Mouse (Mus musculus): ENCODE results near the gene Nktr. TPM values are rescaled to one million over a fixed set of nuclear protein-coding genes. Genes with fewer than 3 reads are reported as not detected.

Gene Nktr
- polyA plus RNA-seq, 1 experiment from 2014 or later = 51.0 TPM

DNA sequence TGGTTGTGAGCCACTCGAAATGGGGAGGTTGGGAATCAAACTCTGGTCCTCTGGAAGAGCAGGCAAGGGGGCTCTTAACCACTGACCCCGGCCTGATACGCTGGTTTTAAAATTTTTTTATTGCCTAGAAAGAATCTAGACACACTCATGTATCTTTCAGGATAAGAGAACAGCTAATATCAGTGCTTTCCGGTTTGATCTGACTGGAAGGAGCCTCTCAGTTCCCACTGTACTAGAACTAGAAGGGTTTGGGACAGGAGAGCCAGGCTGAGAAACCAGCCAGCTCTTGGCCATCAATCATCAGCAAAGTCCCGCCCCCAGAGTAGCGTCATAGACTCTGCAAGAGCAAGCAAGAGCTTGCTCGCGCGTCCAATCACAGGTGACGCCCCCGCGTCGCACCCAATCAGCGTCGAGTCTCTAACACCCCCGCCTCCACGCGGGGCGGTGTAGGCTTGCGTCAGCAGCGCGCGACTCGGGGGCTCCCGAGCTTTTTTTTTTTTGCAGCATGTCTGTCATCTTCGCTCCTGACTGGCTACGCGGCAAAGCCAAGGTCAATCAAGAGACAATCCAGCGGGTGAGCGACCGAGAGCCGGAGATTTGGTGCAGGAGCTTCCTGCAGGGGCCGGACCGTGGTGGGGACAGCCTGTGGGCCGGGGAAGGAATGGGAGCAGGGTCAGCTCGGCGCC lies 8.9 kb upstream of the Nktr start, which contains the start of gene Ss18l2:
TSS of gene Ss18l2 (plus strand) at position 432 of the 686 bp plus-strand sequence.
- Histone ChIP-seq H3K9ac (peak within 1 kb of the TSS; percentile 84), H3K4me3 (peak within 1 kb of the TSS; percentile 79)
- 5% methylated on average over 37 of the region's 37 CpGs for WGBS

DNA sequence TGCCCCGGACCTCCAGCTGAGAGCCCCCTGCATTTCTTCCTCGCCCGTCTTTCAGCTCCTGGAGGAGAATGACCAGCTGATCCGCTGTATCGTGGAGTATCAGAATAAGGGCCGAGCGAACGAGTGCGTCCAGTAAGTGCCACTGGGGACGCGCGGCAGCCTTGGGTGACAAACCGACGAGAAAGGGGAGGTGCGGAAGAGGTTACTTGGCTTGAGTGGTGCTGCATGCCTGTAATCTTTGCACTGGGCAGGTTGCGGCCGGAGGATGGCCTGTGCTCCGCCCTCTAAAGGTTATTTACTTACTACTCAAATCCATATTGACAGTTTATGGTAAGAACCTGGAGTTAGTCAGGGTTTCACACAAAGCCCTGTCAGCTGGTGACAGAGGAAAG lies 8.4 kb upstream of the Nktr start:
- peak; percentile 41 for ATAC-seq (replicated peaks)
- Histone ChIP-seq H3K9ac (peak overlapping the region; percentile 84), H3K4me1 (peaks cover 22% of the 10 kb centered on the region), H3K36me3 (replicated peaks) (peaks cover 11% of the 10 kb centered on the region; the same call in 1 of the 2 replicates), H3K4me2 (peak overlapping the region; percentile 79), H3K9me3 (no peaks in the 10 kb centered on the region), H3K4me3 (peak overlapping the region; percentile 79), H3K27me3 (replicated peaks) (no peaks in the 10 kb centered on the region), H3K27ac (peak overlapping the region; percentile 94)
- under 1% methylated on average over 18 of the region's 18 CpGs for WGBS

More for the DNA sequence above, 8.9 kb upstream of the Nktr start, which contains the start of gene Ss18l2:
- Histone ChIP-seq H3K27ac (peak within 1 kb of the TSS; percentile 94), H3K4me2 (peak within 1 kb of the TSS; percentile 79), H3K9me3 (no peaks in the 10 kb centered on the region), H3K27me3 (replicated peaks) (no peaks in the 10 kb centered on the region), H3K4me1 (peaks cover 28% of the 10 kb centered on the region), H3K36me3 (replicated peaks) (peaks cover 11% of the 10 kb centered on the region; the same call in 1 of the 2 replicates)
- ATAC-seq (replicated peaks) = peak; percentile 96

- 74% methylated on average over 2 of the region's 2 CpGs for WGBS
- ATAC-seq (replicated peaks) = no peak
- Histone ChIP-seq H3K9ac (no peak overlapping the region), H3K4me1 (peaks cover 23% of the 10 kb centered on the region), H3K36me3 (replicated peaks) (peaks cover 11% of the 10 kb centered on the region; the same call in 1 of the 2 replicates), H3K27ac (no peak overlapping the region), H3K27me3 (replicated peaks) (no peaks in the 10 kb centered on the region), H3K4me2 (no peak overlapping the region), H3K4me3 (no peak overlapping the region), H3K9me3 (no peaks in the 10 kb centered on the region)
These were observed 1.9 kb upstream of the Nktr start for GRCm38 (mm10) chr9:121717048-121717447.

GRCm38 (mm10) chr9:121718070-121718705 lies 781 bp upstream of the Nktr start:
- peak; percentile 38 for ATAC-seq (replicated peaks)
- Histone ChIP-seq H3K27me3 (replicated peaks) (no peaks in the 10 kb centered on the region), H3K4me1 (peaks cover 21% of the 10 kb centered on the region), H3K4me3 (peak overlapping the region; percentile 85), H3K4me2 (peak overlapping the region; percentile 64), H3K9me3 (no peaks in the 10 kb centered on the region), H3K27ac (peak overlapping the region; percentile 93), H3K36me3 (replicated peaks) (0 out of 2 replicates have a peak, but pooled peaks cover 4% of the 10 kb centered on the region), H3K9ac (peak overlapping the region; percentile 72)
- WGBS = 69% methylated on average over 15 of the region's 15 CpGs

- H3K9ac ChIP-seq = peak overlapping the region; percentile 85
- WGBS = under 1% methylated on average over 85 of the region's 87 CpGs
- H3K36me3 ChIP-seq (replicated peaks) = no peaks in the 10 kb centered on the region
- peak; percentile 63 for ATAC-seq (replicated peaks)
- peak overlapping the region; percentile 93 for H3K27ac ChIP-seq
- no peaks in the 10 kb centered on the region for H3K27me3 ChIP-seq (replicated peaks)
- peak overlapping the region; percentile 85 for H3K4me3 ChIP-seq
- no peaks in the 10 kb centered on the region for H3K9me3 ChIP-seq
- peaks cover 21% of the 10 kb centered on the region for H3K4me1 ChIP-seq
- H3K4me2 ChIP-seq = peak overlapping the region; percentile 94
These were observed 670 bp downstream of the Nktr start for GRCm38 (mm10) chr9:121719347-121720331.

GRCm38 (mm10) chr9:121740490-121740889 lies 21.5 kb downstream of the Nktr start:
- H3K9ac ChIP-seq = no peak overlapping the region
- no peaks in the 10 kb centered on the region for H3K27me3 ChIP-seq (replicated peaks)
- no peak overlapping the region for H3K27ac ChIP-seq
- no peak for ATAC-seq (replicated peaks)
- H3K4me3 ChIP-seq = no peak overlapping the region
- no peaks in the 10 kb centered on the region for H3K4me1 ChIP-seq
- H3K4me2 ChIP-seq = no peak overlapping the region
- peaks cover 31% of the 10 kb centered on the region for H3K36me3 ChIP-seq (replicated peaks)
- no peaks in the 10 kb centered on the region for H3K9me3 ChIP-seq
- 87% methylated on average over 6 of the region's 6 CpGs for WGBS

DNA sequence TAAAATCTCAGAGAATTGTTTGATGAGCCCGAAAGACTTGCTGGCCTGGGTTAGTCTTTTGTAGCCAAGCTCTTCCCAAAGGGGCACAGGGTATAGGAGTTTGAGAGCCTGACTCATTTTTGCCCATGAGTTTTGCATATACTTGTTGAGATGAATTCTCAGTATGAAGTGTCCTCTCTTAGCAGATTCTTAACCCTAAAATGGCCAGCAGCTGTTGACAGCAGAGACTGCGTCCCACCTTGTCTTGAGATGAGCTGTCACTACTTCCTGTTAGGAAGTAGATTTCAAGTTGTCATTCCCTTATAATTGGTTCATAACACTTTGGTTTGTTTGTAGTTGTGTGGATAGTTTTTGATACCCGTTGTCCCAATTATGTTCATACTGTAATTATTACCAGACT lies 22.2 kb downstream of the Nktr start:
- Histone ChIP-seq H3K27me3 (replicated peaks) (no peaks in the 10 kb centered on the region), H3K36me3 (replicated peaks) (peaks cover 36% of the 10 kb centered on the region), H3K27ac (no peak overlapping the region), H3K9me3 (no peaks in the 10 kb centered on the region), H3K4me1 (no peaks in the 10 kb centered on the region), H3K9ac (no peak overlapping the region), H3K4me3 (no peak overlapping the region), H3K4me2 (no peak overlapping the region)
- 95% methylated on average over 3 of the region's 3 CpGs for WGBS
- ATAC-seq (replicated peaks) = no peak

DNA sequence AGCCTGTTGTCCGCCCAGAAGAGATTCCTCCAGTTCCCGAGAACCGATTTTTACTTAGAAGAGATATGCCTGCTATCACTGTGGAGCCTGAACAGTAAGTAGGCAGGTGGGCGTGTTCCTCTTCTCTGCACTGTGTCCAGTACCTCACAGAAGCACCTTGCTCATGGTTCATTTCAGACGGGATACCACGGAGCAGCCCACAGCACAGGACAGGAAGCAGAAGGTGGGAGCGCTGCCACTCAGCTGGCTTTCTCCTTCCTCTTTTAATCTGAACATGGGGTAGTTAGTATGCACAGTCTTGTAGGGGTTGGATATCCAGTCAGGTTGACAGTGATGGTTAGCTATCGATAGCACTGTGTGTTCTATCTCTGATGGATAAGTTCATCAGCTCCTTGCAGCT lies 25.1 kb downstream of the Nktr start:
- WGBS = 94% methylated on average over 8 of the region's 8 CpGs
- H3K9ac ChIP-seq = no peak overlapping the region
- no peaks in the 10 kb centered on the region for H3K27me3 ChIP-seq (replicated peaks)
- peaks cover 63% of the 10 kb centered on the region for H3K36me3 ChIP-seq (replicated peaks)
- no peak overlapping the region for H3K4me3 ChIP-seq
- no peaks in the 10 kb centered on the region for H3K4me1 ChIP-seq
- H3K4me2 ChIP-seq = no peak overlapping the region
- ATAC-seq (replicated peaks) = no peak
- H3K9me3 ChIP-seq = no peaks in the 10 kb centered on the region
- H3K27ac ChIP-seq = no peak overlapping the region

DNA sequence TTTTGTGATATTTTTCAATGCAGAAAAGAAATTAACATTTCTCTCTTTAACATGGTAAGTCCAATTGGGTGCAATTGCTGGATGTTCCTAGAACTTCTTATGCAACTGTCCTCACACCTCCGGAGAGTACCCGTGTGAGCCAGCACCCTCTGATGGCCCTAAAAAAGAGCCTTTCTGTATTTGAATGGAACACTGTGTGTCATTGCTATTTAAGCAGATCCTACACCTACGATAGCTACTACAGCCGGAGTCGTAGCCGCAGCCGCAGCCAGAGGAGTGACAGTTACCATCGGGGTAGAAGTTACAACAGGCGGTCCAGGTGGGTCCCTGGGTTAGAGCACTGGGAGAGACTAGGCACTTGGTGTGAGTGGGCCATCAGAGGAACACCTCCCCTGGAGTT lies 33.8 kb downstream of the Nktr start:
- H3K27ac ChIP-seq = no peak overlapping the region
- H3K4me3 ChIP-seq = no peak overlapping the region
- no peak overlapping the region for H3K9ac ChIP-seq
- peaks cover 5% of the 10 kb centered on the region for H3K4me1 ChIP-seq
- WGBS = 95% methylated on average over 9 of the region's 9 CpGs
- peaks cover 68% of the 10 kb centered on the region for H3K36me3 ChIP-seq (replicated peaks)
- ATAC-seq (replicated peaks) = no peak
- H3K27me3 ChIP-seq (replicated peaks) = no peaks in the 10 kb centered on the region
- no peak overlapping the region for H3K4me2 ChIP-seq
- H3K9me3 ChIP-seq = no peaks in the 10 kb centered on the region

GRCm38 (mm10) chr9:121754624-121755023 lies 35.7 kb downstream of the Nktr start:
- Histone ChIP-seq H3K9ac (no peak overlapping the region), H3K4me3 (no peak overlapping the region), H3K27ac (no peak overlapping the region), H3K4me1 (peaks cover 20% of the 10 kb centered on the region), H3K9me3 (no peaks in the 10 kb centered on the region), H3K4me2 (no peak overlapping the region), H3K36me3 (replicated peaks) (peaks cover 51% of the 10 kb centered on the region), H3K27me3 (replicated peaks) (no peaks in the 10 kb centered on the region)
- WGBS = 84% methylated on average over 3 of the region's 3 CpGs
- ATAC-seq (replicated peaks) = no peak

DNA sequence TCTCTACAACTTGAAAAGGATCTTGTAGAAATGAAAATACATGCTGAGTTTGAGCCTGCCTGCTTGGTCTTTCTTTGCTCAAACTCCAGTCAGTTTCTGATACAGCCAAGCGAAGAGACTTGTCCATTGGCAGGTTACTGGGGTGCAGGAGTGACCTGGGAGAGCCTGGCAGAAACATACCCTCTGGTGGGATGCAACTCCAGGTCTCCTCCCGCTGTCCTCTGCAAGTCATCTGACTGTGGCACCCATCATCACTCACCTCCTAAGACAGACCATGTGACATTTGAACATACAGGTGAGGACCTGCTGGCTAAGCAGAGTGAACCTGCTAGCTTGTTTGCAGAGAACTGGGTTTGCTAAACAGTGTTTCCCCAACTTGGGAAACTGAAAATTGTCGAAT lies 37.8 kb downstream of the Nktr start:
- no peaks in the 10 kb centered on the region for H3K27me3 ChIP-seq (replicated peaks)
- H3K36me3 ChIP-seq (replicated peaks) = peaks cover 29% of the 10 kb centered on the region
- H3K9ac ChIP-seq = no peak overlapping the region
- H3K4me3 ChIP-seq = no peak overlapping the region
- ATAC-seq (replicated peaks) = no peak
- peaks cover 34% of the 10 kb centered on the region for H3K4me1 ChIP-seq
- WGBS = 89% methylated on average over 3 of the region's 3 CpGs
- H3K9me3 ChIP-seq = no peaks in the 10 kb centered on the region
- H3K27ac ChIP-seq = no peak overlapping the region
- no peak overlapping the region for H3K4me2 ChIP-seq

DNA sequence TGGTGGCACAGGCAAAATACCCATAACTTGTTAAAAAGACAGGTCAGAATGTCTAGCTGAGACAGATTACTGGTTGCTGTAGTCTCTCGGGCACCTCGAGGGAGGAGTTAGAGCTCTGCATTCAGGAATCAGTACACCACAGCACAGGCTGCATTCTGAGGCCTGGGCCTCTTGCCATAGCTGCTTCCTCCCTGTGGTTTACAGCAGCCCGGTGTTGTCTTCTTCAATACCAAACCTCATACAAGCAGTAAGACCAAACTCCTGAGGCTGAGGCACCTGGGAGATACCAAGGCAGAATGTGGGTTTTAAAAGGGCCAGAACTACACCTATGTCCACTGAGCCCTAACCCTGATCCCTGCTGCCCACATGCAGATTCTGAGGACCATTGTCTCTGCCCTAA lies 38.5 kb downstream of the Nktr start:
- no peak overlapping the region for H3K27ac ChIP-seq
- peaks cover 39% of the 10 kb centered on the region for H3K4me1 ChIP-seq
- no peak overlapping the region for H3K9ac ChIP-seq
- WGBS = 58% methylated on average over 3 of the region's 3 CpGs
- no peaks in the 10 kb centered on the region for H3K27me3 ChIP-seq (replicated peaks)
- no peak overlapping the region for H3K4me2 ChIP-seq
- peaks cover 23% of the 10 kb centered on the region for H3K36me3 ChIP-seq (replicated peaks)
- H3K4me3 ChIP-seq = no peak overlapping the region
- no peak for ATAC-seq (replicated peaks)
- no peaks in the 10 kb centered on the region for H3K9me3 ChIP-seq
